Mouse (Mus musculus) thymus, postnatal 14 days (tissue): Measurements from ENCODE around the gene Cdt1.

Experiments used
- DNase-seq: peaks from one replicate; pipeline ENCODE4 v3.0.0; 2021

Gene Cdt1

GRCm38 (mm10) chr8:122616181-122616905 is 48.5 kb downstream of the Cdt1 start:
- DNase-seq, result no peak

DNA sequence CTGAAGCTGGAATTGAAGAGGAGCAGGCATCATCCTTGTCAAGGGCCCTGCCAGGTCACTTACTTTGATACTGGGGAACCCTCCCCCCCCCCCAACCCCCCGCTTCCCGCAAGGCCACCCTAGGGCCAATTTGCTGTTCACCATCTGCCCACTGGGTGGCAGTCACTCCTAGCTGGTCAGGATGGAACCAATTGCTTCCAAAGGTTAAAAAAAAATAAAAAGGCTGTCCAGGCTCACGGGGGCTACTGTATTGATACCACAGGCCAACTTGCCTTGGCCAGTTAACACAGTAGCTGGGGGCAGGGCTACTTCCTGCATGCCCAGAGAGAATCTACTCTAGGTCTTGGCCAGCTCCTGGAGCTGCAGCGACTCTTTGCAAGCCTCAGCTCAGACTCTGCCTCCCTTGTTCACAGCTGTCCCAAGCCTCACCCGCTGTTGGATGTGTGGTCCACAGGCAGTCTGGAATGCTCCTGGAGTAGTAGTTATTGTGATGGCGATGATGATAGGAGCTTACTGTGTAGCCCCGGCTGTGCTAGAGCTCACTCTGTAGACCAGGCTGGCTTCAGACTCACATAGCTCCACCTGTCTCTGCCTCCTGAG is 50.2 kb downstream of the Cdt1 start:
- DNase-seq, result peak; percentile 85

DNA sequence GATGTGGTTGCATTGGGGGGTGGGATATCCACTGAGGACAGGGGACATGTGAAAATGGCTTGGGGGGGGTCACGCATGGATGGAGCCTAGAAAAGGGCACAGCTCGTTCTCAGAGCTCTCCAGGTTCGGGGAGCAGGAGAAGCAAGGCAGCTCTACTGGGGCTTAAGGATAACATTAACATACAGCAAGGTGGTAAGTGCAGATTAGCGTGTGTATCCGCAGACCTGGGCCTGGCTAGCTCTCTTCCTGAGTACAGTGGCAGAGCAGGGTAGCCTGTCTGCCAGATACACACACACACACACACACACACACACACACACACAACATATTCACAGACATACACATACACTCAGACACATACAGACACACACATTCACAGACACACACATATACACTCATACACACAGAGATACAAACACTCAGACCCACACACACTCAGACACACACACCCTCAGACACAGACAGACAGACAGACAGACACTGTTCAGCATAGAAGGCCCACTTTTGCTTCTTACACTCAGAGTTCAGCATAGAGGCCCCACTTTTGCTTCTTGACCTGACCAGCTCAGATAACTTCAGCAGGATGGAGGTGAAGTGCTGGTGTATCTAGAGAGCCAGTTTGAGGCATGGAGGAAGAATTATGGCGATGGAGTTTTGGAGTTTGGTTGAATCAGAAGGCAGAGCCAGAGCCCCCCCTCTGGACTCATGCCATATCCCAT is 51.0 kb downstream of the Cdt1 start:
- DNase-seq, result no peak

- no peak for DNase-seq
These were observed 52.6 kb downstream of the Cdt1 start for GRCm38 (mm10) chr8:122620446-122620845.

DNA sequence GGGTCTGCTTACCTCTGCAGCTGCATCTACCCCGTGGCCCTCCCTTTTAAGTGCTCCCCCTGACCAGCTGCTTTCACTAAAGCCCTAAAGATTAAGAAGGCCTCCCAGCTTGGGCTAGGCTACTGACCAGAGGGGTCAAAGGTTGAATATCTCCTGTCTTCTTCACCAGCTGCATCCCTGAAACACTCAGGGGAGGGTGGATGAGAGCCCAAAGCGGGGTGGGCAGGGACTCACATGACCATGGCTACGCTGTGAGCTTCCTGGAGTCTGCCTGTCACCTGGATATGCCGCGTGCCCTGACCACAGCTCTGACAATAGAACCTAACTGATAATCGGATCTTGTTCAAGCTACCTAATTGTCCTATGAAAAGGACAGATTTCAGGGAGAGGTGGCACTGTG is 54.9 kb downstream of the Cdt1 start, which contains the start of gene Pabpn1l:
Gene Pabpn1l (minus strand): TSS at position 13 of the 400 bp plus-strand sequence.
- DNase-seq, result no peak
